Mouse (Mus musculus): ENCODE measurements around the gene Ptpn6. TPM values are rescaled to one million over a fixed set of nuclear protein-coding genes. Genes with fewer than 3 reads are reported as not detected.
A peak's percentile ranks its signal among the peaks of the same experiment; 100 is the strongest.

Ptpn6 gene
- polyA plus RNA-seq, 1 experiment from 2014 or later = 4.9 TPM

GRCm38 (mm10) chr6:124745490-124746295, 7.2 kb upstream of the Ptpn6 start:
- Histone ChIP-seq H3K9me3 (ENCODE audit: control insufficient read depth, low read length) (no peaks in the 10 kb centered on the region), H3K9ac (ENCODE audit: low read depth, low read length) (peak overlapping the region; percentile 89), H3K27me3 (replicated peaks; ENCODE audit: control insufficient read depth, insufficient read depth, low read length) (no peaks in the 10 kb centered on the region), H3K4me2 (ENCODE audit: low read length) (peak overlapping the region; percentile 91), H3K36me3 (ENCODE audit: control insufficient read depth, insufficient read depth, low read length) (peaks cover 45% of the 10 kb centered on the region), H3K4me3 (ENCODE audit: low read length) (peak overlapping the region; percentile 54), H3K4me1 (ENCODE audit: control insufficient read depth, insufficient read depth, low read depth, low read length) (peaks cover 22% of the 10 kb centered on the region), H3K27ac (ENCODE audit: low read depth, low read length) (peak overlapping the region; percentile 87)
- peak; percentile 85 for ATAC-seq
- WGBS = under 1% methylated on average over 82 of the region's 85 CpGs

- Histone ChIP-seq H3K9me3 (ENCODE audit: control insufficient read depth, low read length) (no peaks in the 10 kb centered on the region), H3K36me3 (ENCODE audit: control insufficient read depth, insufficient read depth, low read length) (peaks cover 45% of the 10 kb centered on the region), H3K4me3 (ENCODE audit: low read length) (peak overlapping the region; percentile 54), H3K27me3 (replicated peaks; ENCODE audit: control insufficient read depth, insufficient read depth, low read length) (no peaks in the 10 kb centered on the region), H3K27ac (ENCODE audit: low read depth, low read length) (peak overlapping the region; percentile 76), H3K9ac (ENCODE audit: low read depth, low read length) (peak overlapping the region; percentile 89), H3K4me2 (ENCODE audit: low read length) (peak overlapping the region; percentile 91), H3K4me1 (ENCODE audit: control insufficient read depth, insufficient read depth, low read depth, low read length) (peaks cover 25% of the 10 kb centered on the region)
- ATAC-seq = no peak; the same call in none of the 2 replicates
- WGBS = 66% methylated on average over 26 of the region's 26 CpGs
Measured at GRCm38 (mm10) chr6:124744755-124745321, 6.3 kb upstream of the Ptpn6 start.

DNA sequence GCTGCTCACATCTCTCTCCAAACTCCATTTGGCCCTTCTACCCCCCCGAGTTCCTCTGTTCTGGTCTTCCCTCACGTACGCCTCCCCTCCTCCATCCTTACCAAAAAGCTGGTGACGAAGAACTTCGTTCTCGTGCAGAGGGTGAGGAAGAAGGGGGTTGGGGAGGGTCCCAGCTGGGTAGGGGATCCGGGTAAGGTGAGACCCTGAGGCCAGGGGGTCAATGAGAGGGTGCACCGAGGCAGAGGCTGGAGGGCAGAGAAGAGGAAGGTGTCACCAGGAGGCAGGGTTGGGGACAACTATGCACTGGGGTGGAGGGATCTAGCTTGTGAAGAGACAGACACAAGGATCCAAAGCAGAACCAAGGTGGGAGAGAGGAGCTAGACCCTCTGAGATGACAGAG, 5.1 kb upstream of the Ptpn6 start:
- 90% methylated on average over 8 of the region's 8 CpGs for WGBS
- no peak for ATAC-seq
- H3K27ac ChIP-seq (ENCODE audit: low read depth, low read length) = no peak overlapping the region
- no peak overlapping the region for H3K4me3 ChIP-seq (ENCODE audit: low read length)
- no peak overlapping the region for H3K9ac ChIP-seq (ENCODE audit: low read depth, low read length)
- peaks cover 36% of the 10 kb centered on the region for H3K36me3 ChIP-seq (ENCODE audit: control insufficient read depth, insufficient read depth, low read length)
- no peaks in the 10 kb centered on the region for H3K9me3 ChIP-seq (ENCODE audit: control insufficient read depth, low read length)
- H3K27me3 ChIP-seq (replicated peaks; ENCODE audit: control insufficient read depth, insufficient read depth, low read length) = no peaks in the 10 kb centered on the region
- no peak overlapping the region for H3K4me2 ChIP-seq (ENCODE audit: low read length)
- H3K4me1 ChIP-seq (ENCODE audit: control insufficient read depth, insufficient read depth, low read depth, low read length) = peaks cover 37% of the 10 kb centered on the region

DNA sequence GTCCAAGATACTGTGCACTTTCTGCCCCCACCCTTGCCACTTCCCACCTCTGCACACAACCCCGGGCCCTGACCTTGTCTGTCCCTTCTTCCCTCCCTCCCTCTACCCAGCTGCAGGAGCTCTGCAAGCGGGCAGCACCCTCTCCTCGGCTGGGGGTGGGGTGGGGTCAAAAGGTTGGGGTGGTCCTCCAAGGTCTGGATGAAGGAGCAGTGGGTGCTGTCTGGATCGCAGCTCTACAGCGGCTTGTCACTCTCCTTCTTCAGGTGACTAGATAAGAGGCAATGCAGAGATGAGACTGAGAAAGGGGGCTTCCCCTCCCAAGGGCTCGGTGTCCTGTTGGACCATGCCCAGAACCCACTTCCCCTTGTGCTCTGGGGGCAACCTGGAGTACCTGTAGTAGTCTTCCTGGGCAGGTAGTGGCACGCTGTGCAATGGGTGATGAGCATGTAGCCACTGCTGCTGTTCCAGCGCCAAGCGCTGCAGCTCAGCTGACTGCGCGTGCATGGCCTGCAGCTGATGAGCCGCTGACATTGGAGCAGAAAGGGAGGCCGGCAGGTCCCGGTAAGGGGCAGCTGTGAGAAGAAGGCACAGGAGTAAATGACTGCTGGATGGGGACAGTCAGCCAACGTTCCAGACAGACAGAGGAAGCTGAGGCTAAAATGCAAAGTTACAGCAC, 4.5 kb upstream of the Ptpn6 start:
- H3K4me2 ChIP-seq (ENCODE audit: low read length) = no peak overlapping the region
- no peaks in the 10 kb centered on the region for H3K9me3 ChIP-seq (ENCODE audit: control insufficient read depth, low read length)
- H3K27me3 ChIP-seq (replicated peaks; ENCODE audit: control insufficient read depth, insufficient read depth, low read length) = no peaks in the 10 kb centered on the region
- no peak overlapping the region for H3K27ac ChIP-seq (ENCODE audit: low read depth, low read length)
- 92% methylated on average over 15 of the region's 15 CpGs for WGBS
- H3K4me1 ChIP-seq (ENCODE audit: control insufficient read depth, insufficient read depth, low read depth, low read length) = peaks cover 37% of the 10 kb centered on the region
- H3K4me3 ChIP-seq (ENCODE audit: low read length) = no peak overlapping the region
- no peak for ATAC-seq
- peaks cover 31% of the 10 kb centered on the region for H3K36me3 ChIP-seq (ENCODE audit: control insufficient read depth, insufficient read depth, low read length)
- H3K9ac ChIP-seq (ENCODE audit: low read depth, low read length) = no peak overlapping the region

DNA sequence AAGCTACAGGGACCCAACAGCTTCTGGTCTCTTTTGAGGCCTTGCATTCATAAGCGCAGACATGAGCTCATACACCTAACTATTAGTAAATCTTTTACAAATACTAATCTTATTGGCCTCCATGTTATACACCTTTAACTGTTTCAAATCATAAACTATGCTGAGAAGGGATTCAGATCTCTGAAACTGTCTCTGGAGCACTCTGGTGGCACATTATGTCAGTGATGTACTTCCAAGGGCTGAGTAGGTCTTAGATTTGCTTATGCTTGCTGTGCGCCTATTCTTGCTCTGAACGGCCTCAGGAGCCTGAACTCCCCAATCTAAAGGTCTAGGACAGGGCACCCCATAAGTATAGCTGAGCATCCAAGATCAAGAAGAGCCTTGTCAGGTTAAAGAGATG, 3.3 kb upstream of the Ptpn6 start:
- Histone ChIP-seq H3K4me3 (ENCODE audit: low read length) (peak overlapping the region; percentile 65), H3K27ac (ENCODE audit: low read depth, low read length) (peak overlapping the region; percentile 96), H3K9me3 (ENCODE audit: control insufficient read depth, low read length) (no peaks in the 10 kb centered on the region), H3K4me1 (ENCODE audit: control insufficient read depth, insufficient read depth, low read depth, low read length) (peaks cover 37% of the 10 kb centered on the region), H3K27me3 (replicated peaks; ENCODE audit: control insufficient read depth, insufficient read depth, low read length) (no peaks in the 10 kb centered on the region), H3K36me3 (ENCODE audit: control insufficient read depth, insufficient read depth, low read length) (peaks cover 20% of the 10 kb centered on the region), H3K4me2 (ENCODE audit: low read length) (peak overlapping the region; percentile 76), H3K9ac (ENCODE audit: low read depth, low read length) (peak overlapping the region; percentile 92)
- no peak for ATAC-seq
- 64% methylated on average over 3 of the region's 3 CpGs for WGBS

DNA sequence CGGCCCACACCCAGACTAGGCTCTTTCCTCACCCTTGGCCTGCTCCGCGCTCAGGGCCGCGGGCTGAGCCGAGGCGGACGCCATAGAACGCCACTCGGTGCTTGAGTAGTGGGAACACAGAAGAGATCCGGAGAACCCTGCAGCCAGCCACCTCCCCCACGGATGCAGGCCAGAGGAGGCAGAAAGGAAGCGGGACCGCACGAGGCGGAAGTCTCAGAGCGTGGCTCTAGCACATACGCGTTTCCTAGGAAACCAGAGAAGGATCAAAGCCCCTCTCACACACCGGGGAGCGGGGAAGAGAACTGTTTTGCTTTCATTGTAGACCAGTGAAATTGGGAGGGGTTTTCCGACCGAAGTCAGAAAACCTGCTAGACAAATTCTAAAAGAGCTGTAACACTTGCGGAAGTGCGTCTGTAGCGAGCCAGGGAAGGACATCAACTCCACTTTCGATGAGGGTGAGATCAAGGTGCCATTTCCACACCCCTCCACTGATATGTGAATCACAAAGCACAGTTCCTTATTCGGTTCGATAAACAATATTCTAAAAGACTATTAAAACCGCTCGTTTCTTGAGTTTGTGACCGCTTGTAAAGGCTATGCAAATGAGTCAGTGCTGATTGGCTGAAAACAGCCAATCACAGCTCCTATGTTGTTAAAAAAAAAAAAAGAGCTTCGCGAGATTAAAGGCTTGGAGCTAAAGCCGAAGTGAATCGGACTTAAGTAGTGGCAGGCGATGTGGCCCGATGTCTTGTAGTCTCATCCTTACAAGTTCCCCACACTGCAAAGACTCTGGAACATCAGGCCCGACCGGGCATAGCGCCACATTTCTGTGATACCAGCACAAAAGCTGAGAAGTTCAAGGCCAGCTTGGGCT, 2.6 kb upstream of the Ptpn6 start, which contains the start of gene Grcc10:
Gene Grcc10 (minus strand): TSS at position 487 of the 874 bp plus-strand sequence.
- peak within 1 kb of the TSS; percentile 96 for H3K27ac ChIP-seq (ENCODE audit: low read depth, low read length)
- H3K9ac ChIP-seq (ENCODE audit: low read depth, low read length) = peak within 1 kb of the TSS; percentile 92
- peak within 1 kb of the TSS; percentile 76 for H3K4me2 ChIP-seq (ENCODE audit: low read length)
- H3K9me3 ChIP-seq (ENCODE audit: control insufficient read depth, low read length) = no peaks in the 10 kb centered on the region
- under 1% methylated on average over 41 of the region's 41 CpGs for WGBS
- peaks cover 18% of the 10 kb centered on the region for H3K36me3 ChIP-seq (ENCODE audit: control insufficient read depth, insufficient read depth, low read length)
- ATAC-seq = peak; percentile 79
- no peaks in the 10 kb centered on the region for H3K27me3 ChIP-seq (replicated peaks; ENCODE audit: control insufficient read depth, insufficient read depth, low read length)
- H3K4me1 ChIP-seq (ENCODE audit: control insufficient read depth, insufficient read depth, low read depth, low read length) = peaks cover 30% of the 10 kb centered on the region
- peak within 1 kb of the TSS; percentile 65 for H3K4me3 ChIP-seq (ENCODE audit: low read length)

DNA sequence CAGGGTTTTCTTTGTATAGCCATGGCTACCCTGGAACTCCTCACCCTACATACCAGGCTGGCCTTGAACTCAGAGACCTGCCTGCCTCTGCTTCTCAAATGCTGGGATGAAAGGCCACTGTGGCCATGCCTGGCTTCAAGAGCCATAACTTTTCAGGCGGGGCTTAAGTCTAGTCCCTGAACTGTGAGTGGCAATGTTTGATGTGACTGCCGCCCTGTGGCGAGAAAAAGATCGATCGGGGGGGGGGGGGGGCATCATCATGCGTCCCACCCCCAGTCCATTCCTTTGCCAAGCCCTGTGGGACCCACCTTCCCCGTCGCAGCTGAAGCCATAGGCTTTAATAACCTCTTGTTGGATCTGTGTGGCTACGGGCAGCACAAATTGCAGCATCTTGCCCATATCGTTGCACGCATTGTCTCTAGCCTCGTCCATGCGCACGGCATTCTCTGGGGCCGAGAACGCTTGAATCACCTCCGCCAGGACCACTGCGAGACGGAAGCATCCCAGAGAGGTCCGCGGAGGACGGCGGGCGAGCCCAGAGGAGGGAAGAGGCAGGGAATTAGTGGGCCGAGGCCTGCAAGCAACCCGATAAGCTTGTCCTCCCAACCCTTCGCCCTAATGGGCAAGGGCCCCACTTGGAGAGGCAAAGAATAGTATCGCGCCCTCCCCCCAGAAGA, 1.8 kb upstream of the Ptpn6 start:
- no peaks in the 10 kb centered on the region for H3K27me3 ChIP-seq (replicated peaks; ENCODE audit: control insufficient read depth, insufficient read depth, low read length)
- peak overlapping the region; percentile 92 for H3K9ac ChIP-seq (ENCODE audit: low read depth, low read length)
- WGBS = under 1% methylated on average over 29 of the region's 29 CpGs
- H3K4me3 ChIP-seq (ENCODE audit: low read length) = peak overlapping the region; percentile 65
- peak overlapping the region; percentile 96 for H3K27ac ChIP-seq (ENCODE audit: low read depth, low read length)
- ATAC-seq = peak; percentile 1
- no peaks in the 10 kb centered on the region for H3K9me3 ChIP-seq (ENCODE audit: control insufficient read depth, low read length)
- H3K36me3 ChIP-seq (ENCODE audit: control insufficient read depth, insufficient read depth, low read length) = peaks cover 18% of the 10 kb centered on the region
- H3K4me2 ChIP-seq (ENCODE audit: low read length) = peak overlapping the region; percentile 76
- peaks cover 26% of the 10 kb centered on the region for H3K4me1 ChIP-seq (ENCODE audit: control insufficient read depth, insufficient read depth, low read depth, low read length)

GRCm38 (mm10) chr6:124739231-124739796, 800 bp upstream of the Ptpn6 start:
- H3K9me3 ChIP-seq (ENCODE audit: control insufficient read depth, low read length) = no peaks in the 10 kb centered on the region
- H3K27ac ChIP-seq (ENCODE audit: low read depth, low read length) = peak overlapping the region; percentile 96
- no peak overlapping the region for H3K4me3 ChIP-seq (ENCODE audit: low read length)
- 84% methylated on average over 10 of the region's 10 CpGs for WGBS
- H3K27me3 ChIP-seq (replicated peaks; ENCODE audit: control insufficient read depth, insufficient read depth, low read length) = no peaks in the 10 kb centered on the region
- H3K36me3 ChIP-seq (ENCODE audit: control insufficient read depth, insufficient read depth, low read length) = peaks cover 12% of the 10 kb centered on the region
- H3K9ac ChIP-seq (ENCODE audit: low read depth, low read length) = no peak overlapping the region
- no peak for ATAC-seq
- H3K4me2 ChIP-seq (ENCODE audit: low read length) = peak overlapping the region; percentile 76; the same call in 1 of the 2 replicates
- peaks cover 22% of the 10 kb centered on the region for H3K4me1 ChIP-seq (ENCODE audit: control insufficient read depth, insufficient read depth, low read depth, low read length)
